Mouse (Mus musculus) left cerebral cortex, adult 18-20 months (tissue): ENCODE results near the gene Med23. TPM values are rescaled to one million over a fixed set of nuclear protein-coding genes. Genes with fewer than 3 reads are reported as not detected.

Experiments used
- DNase-seq, 2 experiments: peaks; one replicate each; pipeline ENCODE4 v3.0.0; 2021 to 2022; ENCODE audit warnings: low spot score in 2 of 2, mixed read lengths in 1 of 2
- microRNA-seq, 2 experiments: library from miRNA; unstranded; fragments of <30 nt; microRNA quantifications; one replicate each; pipeline ENCODE4 v1.2.0; 2021
- total RNA-seq, 2 experiments: library from RNA; stranded (reverse); gene quantifications; 2 replicates each; pipeline ENCODE4 v1.2.3; 2021

Med23 gene
- total RNA-seq, 2 experiments from 2014 or later: 32.4 to 35.1 TPM

- no peak for DNase-seq
These were observed 89.5 kb downstream of the Med23 start for GRCm38 (mm10) chr10:24959043-24959916.

GRCm38 (mm10) chr10:24961112-24961511, 91.3 kb downstream of the Med23 start:
- no peak for DNase-seq

- DNase-seq: no peak
These were observed 92.1 kb downstream of the Med23 start for GRCm38 (mm10) chr10:24961889-24962288.

Small RNA genes lying within 50 kb of the gene (microRNA-seq; reads per million reads assigned to microRNA genes)
- 0 reads per million in 2 experiments for gene Mir6905

Other genes with a start within 250 kb of the Med23 start
- 1 to 10 TPM; 4.1 to 4.6 TPM for gene Enpp1, start 157.8 kb upstream of the Med23 start, total RNA-seq
- gene Enpp3, start 27.2 kb upstream of the Med23 start, total RNA-seq: under 1 TPM; 0.35 TPM
- under 1 TPM; 0.23 to 0.33 TPM for gene Arg1, start 57.5 kb downstream of the Med23 start, total RNA-seq